Mouse (Mus musculus): ENCODE data around the gene 2810459M11Rik.
A peak's percentile ranks its signal among the peaks of the same experiment; 100 is the strongest.

GRCm38 (mm10) chr1:86018235-86019055 is 27.2 kb upstream of the 2810459M11Rik start:
- peak; percentile 30 for TF ChIP-seq CTCF (IDR thresholded peaks at IDR 0.05; ENCODE audit: low read depth)
- no peak for TF ChIP-seq EP300 (IDR thresholded peaks at IDR 0.05; ENCODE audit: low read depth)

All from liver, postnatal 0 days (tissue).